Mouse (Mus musculus) bone marrow, adult 2 months (tissue): Measurements from ENCODE around the gene Kirrel3.

Experiments
- CTCF ChIP-seq: fragments of 200-500 bp; IDR thresholded peaks from 2 replicates; pipeline ENCODE4 v1.5.1; 2011; ENCODE audit warnings: low read length, control low read depth; ENCODE audit not compliant: control insufficient read depth, insufficient read depth
- POLR2A ChIP-seq: fragments of 200-500 bp; IDR thresholded peaks from 2 replicates; pipeline ENCODE4 v1.6.1; 2011; ENCODE audit warnings: low read depth, mild to moderate bottlenecking, control low read depth, low read length, borderline replicate concordance; ENCODE audit not compliant: control insufficient read depth

- TF ChIP-seq CTCF = no peak
- TF ChIP-seq POLR2A = no peak
These were observed 266.5 kb downstream of the Kirrel3 start for GRCm38 (mm10) chr9:34752076-34752800.
